Mouse (Mus musculus) heart, embryonic 13.5 days (tissue): ENCODE measurements at regions not wholly inside any gene's neighbourhood (a gene's known extent, or its start where the extent isn't known, plus 50 kb on each side); places are given as distances from the start of the nearest gene placed in this dataset.

ENCODE experiments used
- ATAC-seq: fragments of 200-750 bp; cut with Nextera tagmentation; 2 replicates; pipeline ENCODE4 v1.8.0; 2017; ENCODE audit warnings: moderate TSS enrichment; ENCODE audit not compliant: insufficient number of reproducible peaks, low FRiP score, low TSS enrichment; ENCODE audit errors: extremely low read depth
- H3K27ac ChIP-seq: fragments of 300-500 bp; sonication (generic); replicated peaks from 2 replicates; pipeline ENCODE4 v1.5.1; 2015; ENCODE audit warnings: moderate library complexity, mild to moderate bottlenecking, inconsistent platforms
- H3K27me3 ChIP-seq: fragments of 300-500 bp; sonication (generic); replicated peaks from 2 replicates; pipeline ENCODE4 v1.6.1; 2015; ENCODE audit warnings: mild to moderate bottlenecking, inconsistent platforms
- H3K36me3 ChIP-seq: fragments of 300-500 bp; sonication (generic); 2 replicates; pipeline ENCODE4 v1.6.1; 2015; ENCODE audit warnings: mild to moderate bottlenecking, inconsistent platforms
- H3K4me1 ChIP-seq: fragments of 300-500 bp; sonication (generic); 2 replicates; pipeline ENCODE4 v1.6.1; 2015; ENCODE audit warnings: inconsistent platforms
- H3K4me2 ChIP-seq: fragments of 300-500 bp; sonication (generic); 2 replicates; pipeline ENCODE4 v1.6.1; 2015; ENCODE audit warnings: inconsistent platforms, mild to moderate bottlenecking, moderate library complexity
- H3K4me3 ChIP-seq: fragments of 300-500 bp; sonication (generic); 2 replicates; pipeline ENCODE4 v1.5.1; 2015; ENCODE audit warnings: moderate library complexity, mild to moderate bottlenecking, inconsistent platforms
- H3K9ac ChIP-seq: fragments of 300-500 bp; sonication (generic); 2 replicates; pipeline ENCODE4 v1.6.1; 2015; ENCODE audit warnings: inconsistent platforms, mild to moderate bottlenecking, moderate library complexity
- H3K9me3 ChIP-seq: fragments of 300-500 bp; sonication (generic); 2 replicates; pipeline ENCODE4 v1.6.1; 2016; ENCODE audit warnings: inconsistent platforms
- WGBS: fragments of 180-500 bp; shearing (Covaris S2); methylation state at CpG from one replicate; pipeline ENCODE4 v1.1.7; 2015; ENCODE audit warnings: mixed read lengths; 5-methylcytosine and 5-hydroxymethylcytosine counted together

DNA sequence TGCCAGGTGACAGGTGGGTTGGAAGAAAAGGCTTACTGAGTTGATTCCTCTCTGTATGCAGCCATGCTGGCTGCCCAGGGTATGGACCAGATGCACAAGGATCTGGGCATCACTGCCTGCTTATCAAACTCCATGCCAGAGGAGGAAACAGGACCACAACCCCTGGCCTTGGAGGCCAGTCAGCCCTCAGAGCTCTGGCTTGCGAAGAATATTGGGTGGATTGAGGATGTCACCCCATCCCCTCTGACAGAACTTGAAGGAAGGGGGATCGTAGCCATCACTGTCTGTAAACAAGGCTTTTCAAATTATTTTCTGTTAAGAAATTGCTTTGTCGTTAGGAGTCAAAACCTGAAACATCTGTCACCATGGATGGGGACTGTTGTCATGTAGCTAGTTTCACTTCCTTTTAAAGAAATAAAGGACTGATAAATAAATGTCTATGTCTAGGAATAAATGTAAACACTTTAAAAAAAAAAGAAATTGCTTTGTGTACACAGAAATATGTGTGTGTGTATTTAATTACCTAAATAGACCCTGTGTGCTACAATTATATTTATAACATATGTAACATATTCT, 55.0 kb upstream of the Tbl1xr1 start:
- no peaks in the 10 kb centered on the region for H3K27me3 ChIP-seq
- H3K4me3 ChIP-seq: no peak overlapping the region
- H3K9ac ChIP-seq: no peak overlapping the region
- H3K36me3 ChIP-seq: no peaks in the 10 kb centered on the region
- no peak overlapping the region for H3K27ac ChIP-seq
- H3K4me1 ChIP-seq: peaks cover 21% of the 10 kb centered on the region
- 0 out of 2 replicates have a peak, but pooled peaks cover 3% of the 10 kb centered on the region for H3K9me3 ChIP-seq
- no peak overlapping the region for H3K4me2 ChIP-seq
- 76% methylated on average over 3 of the region's 3 CpGs for WGBS
- no peak for ATAC-seq

GRCm38 (mm10) chr3:22022418-22022817, 54.0 kb upstream of the Tbl1xr1 start:
- Histone ChIP-seq H3K27me3 (no peaks in the 10 kb centered on the region), H3K9ac (no peak overlapping the region), H3K4me2 (no peak overlapping the region), H3K36me3 (no peaks in the 10 kb centered on the region), H3K9me3 (0 out of 2 replicates have a peak, but pooled peaks cover 3% of the 10 kb centered on the region), H3K27ac (no peak overlapping the region), H3K4me1 (peaks cover 21% of the 10 kb centered on the region), H3K4me3 (no peak overlapping the region)
- no peak for ATAC-seq
- 50% methylated on average over 2 of the region's 2 CpGs for WGBS

DNA sequence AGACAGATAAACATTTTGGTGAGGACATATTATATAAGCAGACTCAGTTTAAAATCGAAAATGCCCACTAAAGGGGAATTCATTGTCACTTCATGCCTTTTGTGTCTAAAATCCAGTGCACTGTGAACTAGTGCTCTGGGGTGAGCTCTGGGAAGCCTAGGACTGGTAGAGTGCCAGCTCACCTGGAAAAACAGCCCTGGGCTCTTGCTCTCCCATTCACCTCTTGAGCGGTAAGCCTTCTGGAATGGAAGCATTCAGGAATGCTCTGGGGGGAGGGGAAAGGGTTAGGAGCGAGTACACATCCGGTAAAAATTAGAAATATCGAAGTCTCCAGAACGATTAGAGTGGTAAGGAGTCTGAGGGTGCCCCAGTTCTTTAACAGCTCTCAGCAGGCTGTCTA, 53.4 kb upstream of the Tbl1xr1 start:
- no peaks in the 10 kb centered on the region for H3K27me3 ChIP-seq
- H3K9ac ChIP-seq: no peak overlapping the region
- H3K9me3 ChIP-seq: 0 out of 2 replicates have a peak, but pooled peaks cover 3% of the 10 kb centered on the region
- no peaks in the 10 kb centered on the region for H3K36me3 ChIP-seq
- no peak overlapping the region for H3K4me3 ChIP-seq
- 50% methylated on average over 6 of the region's 6 CpGs for WGBS
- H3K4me2 ChIP-seq: no peak overlapping the region
- ATAC-seq: no peak
- no peak overlapping the region for H3K27ac ChIP-seq
- H3K4me1 ChIP-seq: peaks cover 21% of the 10 kb centered on the region

DNA sequence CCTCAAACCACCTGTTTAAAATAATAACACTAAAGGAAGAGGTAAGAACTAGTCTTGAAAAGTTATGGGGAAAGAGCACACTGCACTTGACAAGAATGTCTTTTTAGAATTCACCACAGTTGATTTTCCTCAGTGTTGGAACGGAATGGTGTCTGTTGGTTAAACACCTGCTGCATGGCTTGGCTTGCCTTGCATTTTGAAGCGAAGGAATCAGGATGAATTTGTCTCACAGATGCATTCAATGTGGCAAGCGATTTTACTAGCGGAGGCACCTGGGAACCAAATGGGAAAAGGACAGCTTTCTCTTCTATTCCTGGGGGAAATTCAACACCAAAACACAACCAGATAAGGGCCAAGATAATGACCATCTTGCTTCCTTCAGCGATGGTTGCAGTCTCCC, 52.9 kb upstream of the Tbl1xr1 start:
- Histone ChIP-seq H3K4me1 (peaks cover 21% of the 10 kb centered on the region), H3K4me3 (no peak overlapping the region), H3K9me3 (0 out of 2 replicates have a peak, but pooled peaks cover 3% of the 10 kb centered on the region), H3K27me3 (no peaks in the 10 kb centered on the region), H3K9ac (no peak overlapping the region), H3K27ac (peak overlapping the region; percentile 50), H3K4me2 (no peak overlapping the region), H3K36me3 (no peaks in the 10 kb centered on the region)
- ATAC-seq: no peak
- 48% methylated on average over 5 of the region's 5 CpGs for WGBS

- 14% methylated on average over 6 of the region's 6 CpGs for WGBS
- H3K9ac ChIP-seq: no peak overlapping the region
- H3K4me3 ChIP-seq: no peak overlapping the region
- H3K27me3 ChIP-seq: no peaks in the 10 kb centered on the region
- 0 out of 2 replicates have a peak, but pooled peaks have one; percentile 37 for ATAC-seq
- H3K27ac ChIP-seq: peak overlapping the region; percentile 50
- peaks cover 21% of the 10 kb centered on the region for H3K4me1 ChIP-seq
- no peaks in the 10 kb centered on the region for H3K36me3 ChIP-seq
- H3K4me2 ChIP-seq: peak overlapping the region; percentile 11
- no peaks in the 10 kb centered on the region for H3K9me3 ChIP-seq
These were observed 52.3 kb upstream of the Tbl1xr1 start for GRCm38 (mm10) chr3:22024200-22024599.

GRCm38 (mm10) chr3:22025119-22025518, 51.3 kb upstream of the Tbl1xr1 start:
- no peak overlapping the region for H3K4me3 ChIP-seq
- H3K27ac ChIP-seq: no peak overlapping the region
- no peak overlapping the region for H3K4me2 ChIP-seq
- H3K4me1 ChIP-seq: peaks cover 21% of the 10 kb centered on the region
- no peak for ATAC-seq
- no peaks in the 10 kb centered on the region for H3K36me3 ChIP-seq
- H3K9me3 ChIP-seq: no peaks in the 10 kb centered on the region
- H3K27me3 ChIP-seq: no peaks in the 10 kb centered on the region
- 65% methylated on average over 6 of the region's 6 CpGs for WGBS
- H3K9ac ChIP-seq: no peak overlapping the region

DNA sequence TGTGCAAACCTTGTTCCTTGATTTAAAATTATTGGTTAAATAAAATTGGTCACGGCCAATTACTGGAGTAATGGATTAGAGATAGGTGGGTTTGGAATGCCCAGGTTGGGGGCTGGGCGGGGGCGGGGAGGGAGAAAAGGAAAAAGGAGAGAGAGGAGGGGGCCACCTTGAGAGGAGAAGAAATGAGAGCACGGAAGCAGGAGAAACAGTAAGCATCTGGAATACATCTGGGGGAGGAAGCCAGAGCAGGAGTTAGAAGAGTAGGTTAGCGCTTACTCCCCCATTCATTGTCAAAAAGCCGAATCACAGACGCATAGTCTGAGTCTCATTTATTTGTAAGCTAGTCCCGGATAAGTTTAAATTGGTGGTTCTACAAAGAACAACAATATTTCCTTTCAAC, 50.8 kb upstream of the Tbl1xr1 start:
- no peak overlapping the region for H3K9ac ChIP-seq
- H3K27ac ChIP-seq: no peak overlapping the region
- no peak for ATAC-seq
- H3K4me2 ChIP-seq: no peak overlapping the region
- no peaks in the 10 kb centered on the region for H3K36me3 ChIP-seq
- H3K9me3 ChIP-seq: no peaks in the 10 kb centered on the region
- peaks cover 21% of the 10 kb centered on the region for H3K4me1 ChIP-seq
- 64% methylated on average over 8 of the region's 8 CpGs for WGBS
- H3K27me3 ChIP-seq: no peaks in the 10 kb centered on the region
- no peak overlapping the region for H3K4me3 ChIP-seq
